Mouse (Mus musculus): Measurements from ENCODE around the gene Arhgap32.

- no peak for TF ChIP-seq EP300 (IDR thresholded peaks at IDR 0.05; ENCODE audit: low read depth in 1 of 2, low read length in 2 of 2)
- TF ChIP-seq TCF12 (IDR thresholded peaks at IDR 0.05; ENCODE audit: low read depth, low read length), result no peak
- no peak for TF ChIP-seq CTCF (IDR thresholded peaks at IDR 0.05 in 2 of 3, conservative IDR thresholded peaks at IDR 0.05 in 1 of 3; ENCODE audit: control insufficient read depth in 1 of 3, insufficient read depth in 1 of 3, low read depth in 2 of 3, low read length in 3 of 3, poor library complexity in 1 of 3, severe bottlenecking in 1 of 3)
- no peak for TF ChIP-seq JUND (IDR thresholded peaks at IDR 0.05; ENCODE audit: low read depth, low read length)
- TF ChIP-seq ZNF384 (IDR thresholded peaks at IDR 0.05; ENCODE audit: low read depth, low read length), result no peak
Observed at GRCm38 (mm10) chr9:32238899-32239298, 123.0 kb downstream of the Arhgap32 start.
